8 mouse cellular contexts compared by ENCODE assay signal in genomic region chr16:91056043-91056821, GRCm38 (mm10). TPM values are rescaled to one million over a fixed set of nuclear protein-coding genes. Genes with fewer than 3 reads are reported as not detected.
DNase-seq lines count a peak whose midpoint lies in the region; ATAC-seq lines count a peak whose summit lies in the region.

No protein-coding gene starts in this region.

- ATAC-seq in embryonic facial prominence, embryonic 12.5 days (ENCODE audit: insufficient number of reproducible peaks, insufficient read depth, low FRiP score, low TSS enrichment), result peak; percentile 60; the same call in 1 of the 2 replicates
- no peak for ATAC-seq in midbrain, embryonic 15.5 days (replicated peaks)

- no peak overlapping the region for H3K9ac ChIP-seq in embryonic facial prominence, embryonic 12.5 days
- H3K9ac ChIP-seq in midbrain, embryonic 15.5 days, result no peak overlapping the region

- no peaks in the 10 kb centered on the region for H3K9me3 ChIP-seq in embryonic facial prominence, embryonic 12.5 days
- no peaks in the 10 kb centered on the region for H3K9me3 ChIP-seq in embryonic facial prominence, embryonic 10.5 days
- H3K9me3 ChIP-seq in midbrain, embryonic 15.5 days, result no peaks in the 10 kb centered on the region

- WGBS in embryonic facial prominence, embryonic 12.5 days, result 48% methylated on average over 16 of the region's 16 CpGs
- 62% methylated on average over 16 of the region's 16 CpGs for WGBS in embryonic facial prominence, embryonic 10.5 days
- WGBS in midbrain, embryonic 15.5 days, result 62% methylated on average over 16 of the region's 16 CpGs

- H3K27ac ChIP-seq in embryonic facial prominence, embryonic 12.5 days, result no peak overlapping the region
- no peak overlapping the region for H3K27ac ChIP-seq in embryonic facial prominence, embryonic 10.5 days (replicated peaks)
- no peak overlapping the region for H3K27ac ChIP-seq in midbrain, embryonic 15.5 days

- no peak overlapping the region for H3K4me2 ChIP-seq in embryonic facial prominence, embryonic 12.5 days (replicated peaks)
- no peak overlapping the region for H3K4me2 ChIP-seq in midbrain, embryonic 15.5 days

- DNase-seq in embryonic facial prominence, embryonic 10.5 days (ENCODE audit: low spot score), result no peak
- DNase-seq in spleen, postnatal 36 days (ENCODE audit: low spot score in 2 of 2), result peak; percentile 16 to 34
- DNase-seq in spleen, adult 18-20 months, result no peak
- DNase-seq in kidney, postnatal 10 days, result peak; percentile 40
- peak; percentile 56 for DNase-seq in splenic B cell, adult 2 months (ENCODE audit: low read depth, low spot score)
- no peak for DNase-seq in cerebellum, adult 9-10 months

- H3K27me3 ChIP-seq in embryonic facial prominence, embryonic 12.5 days, result 0 out of 2 replicates have a peak, but pooled peaks cover 3% of the 10 kb centered on the region
- H3K27me3 ChIP-seq in embryonic facial prominence, embryonic 10.5 days (replicated peaks; ENCODE audit: low read depth, poor library complexity, severe bottlenecking), result peaks cover 18% of the 10 kb centered on the region
- no peaks in the 10 kb centered on the region for H3K27me3 ChIP-seq in splenic B cell, adult 2 months (ENCODE audit: control insufficient read depth, insufficient read depth, low read length, poor library complexity, severe bottlenecking)
- no peaks in the 10 kb centered on the region for H3K27me3 ChIP-seq in midbrain, embryonic 15.5 days (replicated peaks)

- no peak overlapping the region for H3K4me3 ChIP-seq in embryonic facial prominence, embryonic 12.5 days
- H3K4me3 ChIP-seq in embryonic facial prominence, embryonic 10.5 days, result no peak overlapping the region
- no peak overlapping the region for H3K4me3 ChIP-seq in midbrain, embryonic 15.5 days

- 0 out of 2 replicates have a peak, but pooled peaks cover 6% of the 10 kb centered on the region for H3K4me1 ChIP-seq in embryonic facial prominence, embryonic 12.5 days
- peaks cover 5% of the 10 kb centered on the region; the same call in 1 of the 2 replicates for H3K4me1 ChIP-seq in embryonic facial prominence, embryonic 10.5 days
- no peaks in the 10 kb centered on the region for H3K4me1 ChIP-seq in midbrain, embryonic 15.5 days

- no peaks in the 10 kb centered on the region for H3K36me3 ChIP-seq in embryonic facial prominence, embryonic 12.5 days
- H3K36me3 ChIP-seq in embryonic facial prominence, embryonic 10.5 days (replicated peaks), result no peaks in the 10 kb centered on the region
- H3K36me3 ChIP-seq in splenic B cell, adult 2 months (ENCODE audit: control insufficient read depth, insufficient read depth, low read length, poor library complexity, severe bottlenecking), result no peaks in the 10 kb centered on the region
- H3K36me3 ChIP-seq in midbrain, embryonic 15.5 days (replicated peaks), result no peaks in the 10 kb centered on the region

RNA-seq across cellular contexts. Expression of gene Paxbp1, which starts 11.9 kb away (rescaled TPM):
- polyA plus RNA-seq in embryonic facial prominence, embryonic 12.5 days (2016; fragmentation: Nextera tagmentation; extraction: Ambion mirVana), result 94.3 and 98.2 TPM in 2 replicates
- polyA plus RNA-seq in embryonic facial prominence, embryonic 10.5 days (2016; fragmentation: Nextera tagmentation; extraction: Ambion mirVana), result 66.9 and 79.2 TPM in 2 replicates
- polyA plus RNA-seq in midbrain, embryonic 15.5 days (2015; fragmentation: Nextera tagmentation; extraction: Ambion mirVana), result 71.4 and 80.7 TPM in 2 replicates

RNA-seq across cellular contexts. Expression of gene 4932438H23Rik, which starts 38.7 kb away (rescaled TPM):
- 0.18 TPM in 1 of 2 replicates, not detected in the other for polyA plus RNA-seq in embryonic facial prominence, embryonic 12.5 days (2016; fragmentation: Nextera tagmentation; extraction: Ambion mirVana)
- 0.15 TPM in 1 of 2 replicates, not detected in the other for polyA plus RNA-seq in embryonic facial prominence, embryonic 10.5 days (2016; fragmentation: Nextera tagmentation; extraction: Ambion mirVana)
- polyA plus RNA-seq in midbrain, embryonic 15.5 days (2015; fragmentation: Nextera tagmentation; extraction: Ambion mirVana), result 0.72 and 1.3 TPM in 2 replicates

RNA-seq across cellular contexts. Expression of gene Synj1, which starts 45.1 kb away (rescaled TPM):
- 12.7 and 14.0 TPM in 2 replicates for polyA plus RNA-seq in embryonic facial prominence, embryonic 12.5 days (2016; fragmentation: Nextera tagmentation; extraction: Ambion mirVana)
- 11.6 and 11.8 TPM in 2 replicates for polyA plus RNA-seq in embryonic facial prominence, embryonic 10.5 days (2016; fragmentation: Nextera tagmentation; extraction: Ambion mirVana)
- 51.7 and 55.3 TPM in 2 replicates for polyA plus RNA-seq in midbrain, embryonic 15.5 days (2015; fragmentation: Nextera tagmentation; extraction: Ambion mirVana)

Comparison
In these comparisons a context has a peak if more than half of its experiments do, and no peak if none do; other contexts are left out.
1. DNase-seq: peak in spleen, postnatal 36 days (2 of 2), kidney, postnatal 10 days (single experiment) and splenic B cell, adult 2 months (single experiment); none in embryonic facial prominence, embryonic 10.5 days (single experiment), spleen, adult 18-20 months (0 of 2) and cerebellum, adult 9-10 months (single experiment).